Mouse (Mus musculus) ZHBTc4 (cell line): ENCODE measurements at regions not wholly inside any gene's neighbourhood (a gene's known extent, or its start where the extent isn't known, plus 50 kb on each side); places are given as distances from the start of the nearest gene placed in this dataset.

Experiments
- DNase-seq: peaks from one replicate; pipeline ENCODE4 v3.0.0-alpha.2; 2011; ENCODE audit warnings: low read depth, low spot score

DNA sequence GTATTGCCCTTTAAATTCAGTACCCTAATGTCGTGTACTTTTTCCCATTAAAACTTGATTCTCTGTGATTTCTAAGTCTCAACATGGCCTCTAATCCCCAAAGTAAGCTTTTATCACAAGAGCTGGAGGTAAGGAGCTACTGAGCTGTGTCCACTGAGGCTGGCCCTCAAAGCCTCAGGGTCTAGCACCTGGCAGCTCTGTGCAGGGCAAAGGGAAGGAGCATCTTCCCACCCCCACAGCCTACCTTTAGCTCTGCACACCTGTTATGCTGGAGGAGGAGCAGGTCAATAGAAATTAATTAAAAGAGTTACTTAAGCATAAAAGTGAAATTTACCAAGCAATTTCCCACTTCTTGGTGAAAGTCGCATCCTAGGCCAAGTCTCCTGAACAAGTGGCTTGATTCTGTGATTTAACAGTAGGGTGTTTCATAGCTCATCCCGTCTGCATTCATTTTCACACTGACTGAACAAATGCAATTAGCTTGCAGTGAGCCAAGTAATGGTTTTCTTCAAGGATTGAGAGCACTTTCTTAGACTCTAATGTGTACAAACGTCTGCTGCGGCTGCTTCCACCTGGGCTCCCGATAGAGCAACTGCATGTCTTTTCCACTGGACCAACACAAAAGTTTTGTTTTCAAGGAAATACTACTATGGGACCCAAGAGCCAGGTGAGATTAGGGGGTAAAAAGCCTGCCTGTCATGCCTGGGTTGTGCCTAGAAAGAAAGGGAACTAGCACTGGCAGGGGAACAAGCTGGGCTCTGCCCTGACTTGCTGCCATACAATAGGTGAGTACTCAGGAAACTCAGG is 50.6 kb upstream of the Dap start:
- DNase-seq = no peak
